Mouse (Mus musculus): Measurements from ENCODE around the gene Rsg1. TPM values are rescaled to one million over a fixed set of nuclear protein-coding genes. Genes with fewer than 3 reads are reported as not detected.

The Rsg1 gene
- polyA plus RNA-seq, 1 experiment from 2014 or later = 5.1 TPM

- 66% methylated on average over 5 of the region's 5 CpGs for WGBS
- DNase-seq (ENCODE audit: low spot score) = no peak
- H3K9ac ChIP-seq (ENCODE audit: low read depth, low read length) = no peak overlapping the region
Measured at GRCm38 (mm10) chr4:141257440-141257839, 43.7 kb downstream of the Rsg1 start.

GRCm38 (mm10) chr4:141259413-141259812 lies 45.7 kb downstream of the Rsg1 start:
- H3K4me3 ChIP-seq (ENCODE audit: low read depth, low read length) = no peak overlapping the region
- no peak for ATAC-seq (ENCODE audit: low read depth)
- H3K4me2 ChIP-seq (ENCODE audit: low read depth, low read length) = peak overlapping the region; percentile 44
- peaks cover 8% of the 10 kb centered on the region; the same call in 1 of the 2 replicates for H3K4me1 ChIP-seq (ENCODE audit: control insufficient read depth, insufficient read depth, low read length)
- 77% methylated on average over 12 of the region's 12 CpGs for WGBS
- peak overlapping the region; percentile 58 for H3K27ac ChIP-seq (replicated peaks; ENCODE audit: low read depth, low read length)
- DNase-seq (ENCODE audit: low spot score) = no peak
- H3K9ac ChIP-seq (ENCODE audit: low read depth, low read length) = no peak overlapping the region
- H3K36me3 ChIP-seq (ENCODE audit: control insufficient read depth, insufficient read depth, low read length) = peaks cover 10% of the 10 kb centered on the region; the same call in 1 of the 2 replicates
- no peaks in the 10 kb centered on the region for H3K27me3 ChIP-seq (replicated peaks; ENCODE audit: control insufficient read depth, insufficient read depth, low read length)
- H3K9me3 ChIP-seq (ENCODE audit: control insufficient read depth, low read length) = no peaks in the 10 kb centered on the region

More at GRCm38 (mm10) chr4:141257440-141257839, 43.7 kb downstream of the Rsg1 start:
- H3K27me3 ChIP-seq (replicated peaks; ENCODE audit: control insufficient read depth, insufficient read depth, low read length) = no peaks in the 10 kb centered on the region
- peaks cover 8% of the 10 kb centered on the region; the same call in 1 of the 2 replicates for H3K4me1 ChIP-seq (ENCODE audit: control insufficient read depth, insufficient read depth, low read length)
- H3K36me3 ChIP-seq (ENCODE audit: control insufficient read depth, insufficient read depth, low read length) = peaks cover 10% of the 10 kb centered on the region; the same call in 1 of the 2 replicates
- H3K9me3 ChIP-seq (ENCODE audit: control insufficient read depth, low read length) = no peaks in the 10 kb centered on the region
- no peak overlapping the region for H3K4me2 ChIP-seq (ENCODE audit: low read depth, low read length)
- H3K4me3 ChIP-seq (ENCODE audit: low read depth, low read length) = no peak overlapping the region
- ATAC-seq (ENCODE audit: low read depth) = no peak
- no peak overlapping the region for H3K27ac ChIP-seq (replicated peaks; ENCODE audit: low read depth, low read length)

GRCm38 (mm10) chr4:141260007-141260723 lies 46.4 kb downstream of the Rsg1 start:
- H3K27me3 ChIP-seq (replicated peaks; ENCODE audit: control insufficient read depth, insufficient read depth, low read length) = no peaks in the 10 kb centered on the region
- peak overlapping the region; percentile 58; the same call in 1 of the 2 replicates for H3K27ac ChIP-seq (replicated peaks; ENCODE audit: low read depth, low read length)
- peak; percentile 93 for DNase-seq (ENCODE audit: low spot score)
- no peak overlapping the region for H3K9ac ChIP-seq (ENCODE audit: low read depth, low read length)
- peak overlapping the region; percentile 44 for H3K4me2 ChIP-seq (ENCODE audit: low read depth, low read length)
- H3K4me1 ChIP-seq (ENCODE audit: control insufficient read depth, insufficient read depth, low read length) = peaks cover 8% of the 10 kb centered on the region; the same call in 1 of the 2 replicates
- peaks cover 10% of the 10 kb centered on the region; the same call in 1 of the 2 replicates for H3K36me3 ChIP-seq (ENCODE audit: control insufficient read depth, insufficient read depth, low read length)
- WGBS = 39% methylated on average over 16 of the region's 16 CpGs
- peak overlapping the region; percentile 17; the same call in 1 of the 2 replicates for H3K4me3 ChIP-seq (ENCODE audit: low read depth, low read length)
- H3K9me3 ChIP-seq (ENCODE audit: control insufficient read depth, low read length) = no peaks in the 10 kb centered on the region
- peak; percentile 67 for ATAC-seq (ENCODE audit: low read depth)

- H3K27me3 ChIP-seq (replicated peaks; ENCODE audit: control insufficient read depth, insufficient read depth, low read length) = no peaks in the 10 kb centered on the region
- H3K27ac ChIP-seq (replicated peaks; ENCODE audit: low read depth, low read length) = no peak overlapping the region
- no peak overlapping the region for H3K4me2 ChIP-seq (ENCODE audit: low read depth, low read length)
- no peaks in the 10 kb centered on the region for H3K9me3 ChIP-seq (ENCODE audit: control insufficient read depth, low read length)
- no peak for ATAC-seq (ENCODE audit: low read depth)
- peaks cover 8% of the 10 kb centered on the region; the same call in 1 of the 2 replicates for H3K4me1 ChIP-seq (ENCODE audit: control insufficient read depth, insufficient read depth, low read length)
- DNase-seq (ENCODE audit: low spot score) = no peak
- H3K4me3 ChIP-seq (ENCODE audit: low read depth, low read length) = no peak overlapping the region
- WGBS = 69% methylated on average over 10 of the region's 10 CpGs
- H3K36me3 ChIP-seq (ENCODE audit: control insufficient read depth, insufficient read depth, low read length) = no peaks in the 10 kb centered on the region
- no peak overlapping the region for H3K9ac ChIP-seq (ENCODE audit: low read depth, low read length)
Measured at GRCm38 (mm10) chr4:141262906-141263637, 49.3 kb downstream of the Rsg1 start.

GRCm38 (mm10) chr4:141265979-141266637 lies 52.4 kb downstream of the Rsg1 start:
- ATAC-seq (ENCODE audit: low read depth) = no peak
- WGBS = 85% methylated on average over 3 of the region's 3 CpGs
- Histone ChIP-seq H3K4me2 (ENCODE audit: low read depth, low read length) (no peak overlapping the region), H3K9me3 (ENCODE audit: control insufficient read depth, low read length) (no peaks in the 10 kb centered on the region), H3K27me3 (replicated peaks; ENCODE audit: control insufficient read depth, insufficient read depth, low read length) (no peaks in the 10 kb centered on the region), H3K4me1 (ENCODE audit: control insufficient read depth, insufficient read depth, low read length) (no peaks in the 10 kb centered on the region), H3K36me3 (ENCODE audit: control insufficient read depth, insufficient read depth, low read length) (no peaks in the 10 kb centered on the region), H3K9ac (ENCODE audit: low read depth, low read length) (no peak overlapping the region), H3K4me3 (ENCODE audit: low read depth, low read length) (no peak overlapping the region), H3K27ac (replicated peaks; ENCODE audit: low read depth, low read length) (no peak overlapping the region)
- no peak for DNase-seq (ENCODE audit: low spot score)

- Histone ChIP-seq H3K4me1 (ENCODE audit: control insufficient read depth, insufficient read depth, low read length) (no peaks in the 10 kb centered on the region), H3K9ac (ENCODE audit: low read depth, low read length) (no peak overlapping the region), H3K36me3 (ENCODE audit: control insufficient read depth, insufficient read depth, low read length) (no peaks in the 10 kb centered on the region), H3K4me3 (ENCODE audit: low read depth, low read length) (no peak overlapping the region), H3K9me3 (ENCODE audit: control insufficient read depth, low read length) (no peaks in the 10 kb centered on the region), H3K27me3 (replicated peaks; ENCODE audit: control insufficient read depth, insufficient read depth, low read length) (no peaks in the 10 kb centered on the region), H3K27ac (replicated peaks; ENCODE audit: low read depth, low read length) (no peak overlapping the region), H3K4me2 (ENCODE audit: low read depth, low read length) (no peak overlapping the region)
- ATAC-seq (ENCODE audit: low read depth) (no peak), DNase-seq (ENCODE audit: low spot score) (no peak)
- WGBS = 84% methylated on average over 3 of the region's 3 CpGs
Measured at GRCm38 (mm10) chr4:141267250-141267649, 53.5 kb downstream of the Rsg1 start.

GRCm38 (mm10) chr4:141267837-141268236 lies 54.1 kb downstream of the Rsg1 start:
- no peaks in the 10 kb centered on the region for H3K36me3 ChIP-seq (ENCODE audit: control insufficient read depth, insufficient read depth, low read length)
- H3K4me3 ChIP-seq (ENCODE audit: low read depth, low read length) = no peak overlapping the region
- H3K27ac ChIP-seq (replicated peaks; ENCODE audit: low read depth, low read length) = no peak overlapping the region
- DNase-seq (ENCODE audit: low spot score) (peak; percentile 36), ATAC-seq (ENCODE audit: low read depth) (no peak)
- H3K4me2 ChIP-seq (ENCODE audit: low read depth, low read length) = no peak overlapping the region
- H3K9me3 ChIP-seq (ENCODE audit: control insufficient read depth, low read length) = no peaks in the 10 kb centered on the region
- no peak overlapping the region for H3K9ac ChIP-seq (ENCODE audit: low read depth, low read length)
- 35% methylated on average over 9 of the region's 9 CpGs for WGBS
- H3K4me1 ChIP-seq (ENCODE audit: control insufficient read depth, insufficient read depth, low read length) = no peaks in the 10 kb centered on the region
- H3K27me3 ChIP-seq (replicated peaks; ENCODE audit: control insufficient read depth, insufficient read depth, low read length) = no peaks in the 10 kb centered on the region

GRCm38 (mm10) chr4:141268350-141268749 lies 54.6 kb downstream of the Rsg1 start:
- 79% methylated on average over 4 of the region's 4 CpGs for WGBS
- H3K27ac ChIP-seq (replicated peaks; ENCODE audit: low read depth, low read length) = no peak overlapping the region
- no peak for ATAC-seq (ENCODE audit: low read depth)

More at GRCm38 (mm10) chr4:141268350-141268749, 54.6 kb downstream of the Rsg1 start:
- H3K27me3 ChIP-seq (replicated peaks; ENCODE audit: control insufficient read depth, insufficient read depth, low read length) = no peaks in the 10 kb centered on the region
- no peak overlapping the region for H3K9ac ChIP-seq (ENCODE audit: low read depth, low read length)
- no peak overlapping the region for H3K4me3 ChIP-seq (ENCODE audit: low read depth, low read length)
- no peaks in the 10 kb centered on the region for H3K36me3 ChIP-seq (ENCODE audit: control insufficient read depth, insufficient read depth, low read length)
- no peaks in the 10 kb centered on the region for H3K9me3 ChIP-seq (ENCODE audit: control insufficient read depth, low read length)
- DNase-seq (ENCODE audit: low spot score) = no peak
- H3K4me2 ChIP-seq (ENCODE audit: low read depth, low read length) = no peak overlapping the region
- H3K4me1 ChIP-seq (ENCODE audit: control insufficient read depth, insufficient read depth, low read length) = no peaks in the 10 kb centered on the region
